Mouse (Mus musculus) midbrain, postnatal 0 days (tissue): ENCODE data around the gene 5330417H12Rik. TPM values are rescaled to one million over a fixed set of nuclear protein-coding genes. Genes with fewer than 3 reads are reported as not detected.

Experiments
- ATAC-seq: fragments of 200-750 bp; cut with Nextera tagmentation; 2 replicates; pipeline ENCODE4 v1.8.0; 2017; ENCODE audit warnings: moderate number of reproducible peaks, mild to moderate bottlenecking, moderate TSS enrichment, moderate library complexity; ENCODE audit not compliant: low FRiP score
- DNase-seq: peaks from one replicate; pipeline ENCODE4 v3.0.0-alpha.2; 2015; ENCODE audit warnings: low spot score
- H3K27ac ChIP-seq: fragments of 300-500 bp; sonication (generic); 2 replicates; pipeline ENCODE4 v1.5.1; 2014; ENCODE audit warnings: low read depth, mild to moderate bottlenecking, low read length, mixed read lengths
- H3K27me3 ChIP-seq: fragments of 300-500 bp; sonication (generic); 2 replicates; pipeline ENCODE4 v1.6.1; 2014; ENCODE audit warnings: low read length, control low read depth, mixed read lengths; ENCODE audit not compliant: insufficient read depth
- H3K36me3 ChIP-seq: fragments of 300-500 bp; sonication (generic); 2 replicates; pipeline ENCODE4 v1.6.1; 2014; ENCODE audit warnings: low read length, control low read depth, mixed read lengths; ENCODE audit not compliant: insufficient read depth
- H3K4me1 ChIP-seq: fragments of 300-500 bp; sonication (generic); 2 replicates; pipeline ENCODE4 v1.6.1; 2014; ENCODE audit warnings: mild to moderate bottlenecking, control low read depth, antibody characterized with exemption, low read length, mixed read lengths; ENCODE audit not compliant: insufficient read depth
- H3K4me2 ChIP-seq: fragments of 300-500 bp; sonication (generic); 2 replicates; pipeline ENCODE4 v1.6.1; 2014; ENCODE audit warnings: low read depth, mild to moderate bottlenecking, low read length, mixed read lengths; ENCODE audit not compliant: poor library complexity, severe bottlenecking
- H3K4me3 ChIP-seq: fragments of 300-500 bp; sonication (generic); 2 replicates; pipeline ENCODE4 v1.5.1; 2014; ENCODE audit warnings: low read depth, mild to moderate bottlenecking, low read length, moderate library complexity
- H3K9ac ChIP-seq: fragments of 300-500 bp; sonication (generic); replicated peaks from 2 replicates; pipeline ENCODE4 v1.6.1; 2014; ENCODE audit warnings: mild to moderate bottlenecking, low read length, moderate library complexity, mixed read lengths; ENCODE audit not compliant: poor library complexity, severe bottlenecking
- H3K9me3 ChIP-seq: fragments of 300-500 bp; sonication (generic); 2 replicates; pipeline ENCODE4 v1.6.1; 2016; ENCODE audit warnings: low read length, control low read depth
- CTCF ChIP-seq: IDR thresholded peaks from 2 replicates; pipeline ENCODE4 v1.5.1; 2016; ENCODE audit warnings: antibody characterized with exemption, mild to moderate bottlenecking
- WGBS: fragments of 180-500 bp; shearing (Covaris S2); extraction: QIAGEN DNeasy Blood & Tissue Kit; methylation state at CpG from one replicate; pipeline ENCODE4 v1.1.7; 2014; 5-methylcytosine and 5-hydroxymethylcytosine counted together
- polyA plus RNA-seq: library from polyadenylated mRNA; unstranded; fragments of >200 nt; fragmentation: Nextera tagmentation; extraction: Ambion mirVana; gene quantifications from 2 replicates; pipeline ENCODE4 v1.2.1, GENCODE M21; 2015
- total RNA-seq: library from RNA; depleted of rRNA; stranded (reverse); fragments of >200 nt; gene quantifications from 2 replicates; pipeline ENCODE4 v1.2.3, GENCODE M21; 2014

The 5330417H12Rik gene
- total and polyA plus RNA-seq, 2 experiments from 2014 or later = not detected

- DNase-seq (no peak), ATAC-seq (peak; percentile 31; the same call in 1 of the 2 replicates)
- Histone ChIP-seq H3K4me2 (no peak overlapping the region), H3K4me3 (no peak overlapping the region), H3K9ac (no peak overlapping the region), H3K4me1 (peaks cover 7% of the 10 kb centered on the region; the same call in 1 of the 2 replicates), H3K9me3 (no peaks in the 10 kb centered on the region), H3K27ac (no peak overlapping the region; the same call in 1 of the 2 replicates), H3K36me3 (no peaks in the 10 kb centered on the region), H3K27me3 (no peaks in the 10 kb centered on the region)
- 42% methylated on average over 8 of the region's 8 CpGs for WGBS
- no peak for TF ChIP-seq CTCF
These were observed 39.4 kb upstream of the 5330417H12Rik start for GRCm38 (mm10) chr7:107664063-107665056.

- ATAC-seq (no peak), DNase-seq (no peak)
- Histone ChIP-seq H3K27me3 (no peaks in the 10 kb centered on the region), H3K9ac (no peak overlapping the region), H3K36me3 (no peaks in the 10 kb centered on the region), H3K9me3 (no peaks in the 10 kb centered on the region), H3K4me1 (peaks cover 7% of the 10 kb centered on the region; the same call in 1 of the 2 replicates), H3K4me3 (no peak overlapping the region), H3K27ac (no peak overlapping the region), H3K4me2 (no peak overlapping the region)
- WGBS = 78% methylated on average over 6 of the region's 6 CpGs
- no peak for TF ChIP-seq CTCF
These were observed 38.7 kb upstream of the 5330417H12Rik start for GRCm38 (mm10) chr7:107663621-107664020.

- Histone ChIP-seq H3K9ac (no peak overlapping the region), H3K4me2 (no peak overlapping the region), H3K27ac (no peak overlapping the region), H3K4me3 (no peak overlapping the region), H3K9me3 (no peaks in the 10 kb centered on the region), H3K36me3 (no peaks in the 10 kb centered on the region), H3K27me3 (no peaks in the 10 kb centered on the region), H3K4me1 (peaks cover 7% of the 10 kb centered on the region; the same call in 1 of the 2 replicates)
- ATAC-seq (no peak), DNase-seq (no peak)
- WGBS = 65% methylated on average over 5 of the region's 5 CpGs
- no peak for TF ChIP-seq CTCF
These were observed 36.9 kb upstream of the 5330417H12Rik start for GRCm38 (mm10) chr7:107661843-107662281.

GRCm38 (mm10) chr7:107661189-107661842 is 36.4 kb upstream of the 5330417H12Rik start:
- Histone ChIP-seq H3K27me3 (no peaks in the 10 kb centered on the region), H3K9ac (no peak overlapping the region), H3K27ac (no peak overlapping the region), H3K4me2 (no peak overlapping the region), H3K9me3 (no peaks in the 10 kb centered on the region), H3K4me1 (peaks cover 7% of the 10 kb centered on the region; the same call in 1 of the 2 replicates), H3K4me3 (no peak overlapping the region), H3K36me3 (no peaks in the 10 kb centered on the region)
- 21% methylated on average over 8 of the region's 8 CpGs for WGBS
- peak; percentile 80 for ATAC-seq
- peak; percentile 96 for TF ChIP-seq CTCF
- peak; percentile 84 for DNase-seq

GRCm38 (mm10) chr7:107659186-107659918 is 34.4 kb upstream of the 5330417H12Rik start:
- Histone ChIP-seq H3K27me3 (no peaks in the 10 kb centered on the region), H3K4me2 (no peak overlapping the region), H3K9ac (no peak overlapping the region), H3K9me3 (no peaks in the 10 kb centered on the region), H3K4me3 (no peak overlapping the region), H3K4me1 (no peaks in the 10 kb centered on the region), H3K27ac (no peak overlapping the region), H3K36me3 (no peaks in the 10 kb centered on the region)
- WGBS = 82% methylated on average over 8 of the region's 8 CpGs
- ATAC-seq (no peak), DNase-seq (no peak)
- no peak for TF ChIP-seq CTCF
